Mouse (Mus musculus): ENCODE measurements around the gene Rnd1. TPM values are rescaled to one million over a fixed set of nuclear protein-coding genes. Genes with fewer than 3 reads are reported as not detected.

Gene Rnd1
- total and polyA plus RNA-seq, 2 experiments from 2014 or later: 16.2 to 26.7 TPM

- Histone ChIP-seq H3K4me3 (ENCODE audit: low read length) (no peak overlapping the region), H3K9me3 (ENCODE audit: low read length) (no peaks in the 10 kb centered on the region), H3K27me3 (ENCODE audit: insufficient read depth, low read length) (no peaks in the 10 kb centered on the region), H3K27ac (no peak overlapping the region), H3K36me3 (ENCODE audit: insufficient read depth, low read length) (no peaks in the 10 kb centered on the region), H3K4me2 (ENCODE audit: low read depth, low read length) (no peak overlapping the region), H3K9ac (replicated peaks; ENCODE audit: low read length) (no peak overlapping the region), H3K4me1 (ENCODE audit: insufficient read depth, low read length) (no peaks in the 10 kb centered on the region)
- ATAC-seq (no peak), DNase-seq (ENCODE audit: low spot score) (no peak)
- 9% methylated on average over 7 of the region's 7 CpGs for WGBS
- TF ChIP-seq CTCF (IDR thresholded peaks at IDR 0.05; ENCODE audit: low read depth): no peak
Measured at GRCm38 (mm10) chr15:98622199-98622598, 55.1 kb downstream of the Rnd1 start.

- TF ChIP-seq CTCF (IDR thresholded peaks at IDR 0.05; ENCODE audit: low read depth): peak; percentile 91
- Histone ChIP-seq H3K9me3 (ENCODE audit: low read length) (no peaks in the 10 kb centered on the region), H3K27me3 (ENCODE audit: insufficient read depth, low read length) (no peaks in the 10 kb centered on the region), H3K4me3 (ENCODE audit: low read length) (no peak overlapping the region), H3K4me2 (ENCODE audit: low read depth, low read length) (peak overlapping the region; percentile 11; the same call in 1 of the 2 replicates), H3K36me3 (ENCODE audit: insufficient read depth, low read length) (no peaks in the 10 kb centered on the region), H3K27ac (no peak overlapping the region), H3K4me1 (ENCODE audit: insufficient read depth, low read length) (no peaks in the 10 kb centered on the region), H3K9ac (replicated peaks; ENCODE audit: low read length) (no peak overlapping the region)
- ATAC-seq: peak; percentile 78
- peak; percentile 87 for DNase-seq (ENCODE audit: low spot score)
- WGBS: under 1% methylated on average over 12 of the region's 12 CpGs
Measured at GRCm38 (mm10) chr15:98617176-98617537, 60.1 kb downstream of the Rnd1 start.

- 0 out of 2 replicates have a peak, but pooled peaks have one; percentile 12 for ATAC-seq
- WGBS: 48% methylated on average over 20 of the region's 20 CpGs
- Histone ChIP-seq H3K36me3 (ENCODE audit: insufficient read depth, low read length) (no peaks in the 10 kb centered on the region), H3K4me1 (ENCODE audit: insufficient read depth, low read length) (no peaks in the 10 kb centered on the region), H3K27me3 (ENCODE audit: insufficient read depth, low read length) (no peaks in the 10 kb centered on the region), H3K4me2 (ENCODE audit: low read depth, low read length) (0 out of 2 replicates have a peak overlapping the region, but pooled peaks have one; percentile 11), H3K9ac (replicated peaks; ENCODE audit: low read length) (no peak overlapping the region), H3K27ac (no peak overlapping the region), H3K9me3 (ENCODE audit: low read length) (no peaks in the 10 kb centered on the region), H3K4me3 (ENCODE audit: low read length) (no peak overlapping the region)
- no peak for DNase-seq (ENCODE audit: low spot score)
- no peak for TF ChIP-seq CTCF (IDR thresholded peaks at IDR 0.05; ENCODE audit: low read depth)
Measured at GRCm38 (mm10) chr15:98616362-98617175, 60.7 kb downstream of the Rnd1 start.

GRCm38 (mm10) chr15:98615751-98616150 is 61.5 kb downstream of the Rnd1 start:
- H3K9me3 ChIP-seq (ENCODE audit: low read length): no peaks in the 10 kb centered on the region
- ATAC-seq (no peak), DNase-seq (ENCODE audit: low spot score) (no peak)
- H3K4me1 ChIP-seq (ENCODE audit: insufficient read depth, low read length): no peaks in the 10 kb centered on the region
- no peak overlapping the region for H3K9ac ChIP-seq (replicated peaks; ENCODE audit: low read length)
- H3K27me3 ChIP-seq (ENCODE audit: insufficient read depth, low read length): no peaks in the 10 kb centered on the region
- no peak overlapping the region for H3K4me3 ChIP-seq (ENCODE audit: low read length)
- no peak overlapping the region for H3K4me2 ChIP-seq (ENCODE audit: low read depth, low read length)
- TF ChIP-seq CTCF (IDR thresholded peaks at IDR 0.05; ENCODE audit: low read depth): no peak
- H3K27ac ChIP-seq: no peak overlapping the region
- 60% methylated on average over 6 of the region's 6 CpGs for WGBS
- no peaks in the 10 kb centered on the region for H3K36me3 ChIP-seq (ENCODE audit: insufficient read depth, low read length)

GRCm38 (mm10) chr15:98614971-98615370 is 62.3 kb downstream of the Rnd1 start:
- Histone ChIP-seq H3K27me3 (ENCODE audit: insufficient read depth, low read length) (no peaks in the 10 kb centered on the region), H3K27ac (no peak overlapping the region), H3K4me1 (ENCODE audit: insufficient read depth, low read length) (no peaks in the 10 kb centered on the region), H3K36me3 (ENCODE audit: insufficient read depth, low read length) (no peaks in the 10 kb centered on the region), H3K4me2 (ENCODE audit: low read depth, low read length) (no peak overlapping the region), H3K4me3 (ENCODE audit: low read length) (no peak overlapping the region), H3K9ac (replicated peaks; ENCODE audit: low read length) (no peak overlapping the region), H3K9me3 (ENCODE audit: low read length) (no peaks in the 10 kb centered on the region)
- 38% methylated on average over 6 of the region's 6 CpGs for WGBS
- no peak for TF ChIP-seq CTCF (IDR thresholded peaks at IDR 0.05; ENCODE audit: low read depth)
- peak; percentile 39; the same call in 1 of the 2 replicates for ATAC-seq
- no peak for DNase-seq (ENCODE audit: low spot score)

GRCm38 (mm10) chr15:98614551-98614950 is 62.7 kb downstream of the Rnd1 start:
- ATAC-seq (no peak), DNase-seq (ENCODE audit: low spot score) (peak; percentile 58)
- no peaks in the 10 kb centered on the region for H3K9me3 ChIP-seq (ENCODE audit: low read length)
- no peaks in the 10 kb centered on the region for H3K36me3 ChIP-seq (ENCODE audit: insufficient read depth, low read length)
- 26% methylated on average over 9 of the region's 9 CpGs for WGBS
- no peaks in the 10 kb centered on the region for H3K27me3 ChIP-seq (ENCODE audit: insufficient read depth, low read length)
- H3K9ac ChIP-seq (replicated peaks; ENCODE audit: low read length): no peak overlapping the region
- H3K27ac ChIP-seq: no peak overlapping the region
- no peak overlapping the region for H3K4me2 ChIP-seq (ENCODE audit: low read depth, low read length)
- H3K4me3 ChIP-seq (ENCODE audit: low read length): no peak overlapping the region
- no peaks in the 10 kb centered on the region for H3K4me1 ChIP-seq (ENCODE audit: insufficient read depth, low read length)
- no peak for TF ChIP-seq CTCF (IDR thresholded peaks at IDR 0.05; ENCODE audit: low read depth)

Other genes with a start within 250 kb of the Rnd1 start
- gene Olfr282, start 246.2 kb downstream of the Rnd1 start, total RNA-seq (2014; rRNA removed): not detected in 2 replicates
- not detected in 2 replicates for gene Olfr282, start 246.2 kb downstream of the Rnd1 start, polyA plus RNA-seq (2015; fragmentation: Nextera tagmentation; extraction: Ambion mirVana)
- gene Olfr281, start 224.9 kb downstream of the Rnd1 start, total RNA-seq (2014; rRNA removed): not detected in 2 replicates
- gene Olfr281, start 224.9 kb downstream of the Rnd1 start, polyA plus RNA-seq (2015; fragmentation: Nextera tagmentation; extraction: Ambion mirVana): not detected in 2 replicates
- not detected in 2 replicates for gene OR5BS1P, start 207.6 kb downstream of the Rnd1 start, total RNA-seq (2014; rRNA removed)
- not detected in 2 replicates for gene OR5BS1P, start 207.6 kb downstream of the Rnd1 start, polyA plus RNA-seq (2015; fragmentation: Nextera tagmentation; extraction: Ambion mirVana)
- not detected in 2 replicates for gene Lalba, start 194.7 kb downstream of the Rnd1 start, total RNA-seq (2014; rRNA removed)
- not detected in 2 replicates for gene Lalba, start 194.7 kb downstream of the Rnd1 start, polyA plus RNA-seq (2015; fragmentation: Nextera tagmentation; extraction: Ambion mirVana)
- not detected in 2 replicates for gene Olfr279, start 185.1 kb downstream of the Rnd1 start, total RNA-seq (2014; rRNA removed)
- gene Olfr279, start 185.1 kb downstream of the Rnd1 start, polyA plus RNA-seq (2015; fragmentation: Nextera tagmentation; extraction: Ambion mirVana): not detected in 2 replicates
- 53.3 and 69.6 TPM in 2 replicates for gene Kansl2, start 143.2 kb downstream of the Rnd1 start, total RNA-seq (2014; rRNA removed)
- gene Kansl2, start 143.2 kb downstream of the Rnd1 start, polyA plus RNA-seq (2015; fragmentation: Nextera tagmentation; extraction: Ambion mirVana): 95.1 and 96.8 TPM in 2 replicates
- gene Ccnt1, start 106.5 kb downstream of the Rnd1 start, total RNA-seq (2014; rRNA removed): 31.2 and 42.4 TPM in 2 replicates
- 42.7 and 42.9 TPM in 2 replicates for gene Ccnt1, start 106.5 kb downstream of the Rnd1 start, polyA plus RNA-seq (2015; fragmentation: Nextera tagmentation; extraction: Ambion mirVana)
- not detected in 2 replicates for gene 4930415O20Rik, start 106.5 kb downstream of the Rnd1 start, total RNA-seq (2014; rRNA removed)
- gene 4930415O20Rik, start 106.5 kb downstream of the Rnd1 start, polyA plus RNA-seq (2015; fragmentation: Nextera tagmentation; extraction: Ambion mirVana): not detected in 2 replicates
- gene Adcy6, start 67.4 kb downstream of the Rnd1 start, total RNA-seq (2014; rRNA removed): 35.1 and 43.2 TPM in 2 replicates
- 5.8 and 6.2 TPM in 2 replicates for gene Adcy6, start 67.4 kb downstream of the Rnd1 start, polyA plus RNA-seq (2015; fragmentation: Nextera tagmentation; extraction: Ambion mirVana)
- 166 and 183 TPM in 2 replicates for gene Cacnb3, start 46.6 kb downstream of the Rnd1 start, total RNA-seq (2014; rRNA removed)
- gene Cacnb3, start 46.6 kb downstream of the Rnd1 start, polyA plus RNA-seq (2015; fragmentation: Nextera tagmentation; extraction: Ambion mirVana): 75.0 and 83.1 TPM in 2 replicates
- 52.9 and 68.7 TPM in 2 replicates for gene Ddx23, start 14.6 kb downstream of the Rnd1 start, total RNA-seq (2014; rRNA removed)
- 20.1 and 23.4 TPM in 2 replicates for gene Ddx23, start 14.6 kb downstream of the Rnd1 start, polyA plus RNA-seq (2015; fragmentation: Nextera tagmentation; extraction: Ambion mirVana)
- gene Ccdc65, start 30.7 kb upstream of the Rnd1 start, total RNA-seq (2014; rRNA removed): 2.6 and 3.7 TPM in 2 replicates
- 7.7 and 10.4 TPM in 2 replicates for gene Ccdc65, start 30.7 kb upstream of the Rnd1 start, polyA plus RNA-seq (2015; fragmentation: Nextera tagmentation; extraction: Ambion mirVana)
- gene Fkbp11, start 50.7 kb upstream of the Rnd1 start, total RNA-seq (2014; rRNA removed): 6.4 and 10.6 TPM in 2 replicates
- gene Fkbp11, start 50.7 kb upstream of the Rnd1 start, polyA plus RNA-seq (2015; fragmentation: Nextera tagmentation; extraction: Ambion mirVana): 5.0 and 6.6 TPM in 2 replicates
- 127 TPM in 2 replicates for gene Arf3, start 85.8 kb upstream of the Rnd1 start, total RNA-seq (2014; rRNA removed)
- 80.7 and 92.9 TPM in 2 replicates for gene Arf3, start 85.8 kb upstream of the Rnd1 start, polyA plus RNA-seq (2015; fragmentation: Nextera tagmentation; extraction: Ambion mirVana)
- gene Wnt10b, start 100.7 kb upstream of the Rnd1 start, total RNA-seq (2014; rRNA removed): 1.4 and 4.5 TPM in 2 replicates
- 0.29 TPM in 1 of 2 replicates, not detected in the other for gene Wnt10b, start 100.7 kb upstream of the Rnd1 start, polyA plus RNA-seq (2015; fragmentation: Nextera tagmentation; extraction: Ambion mirVana)
- gene Wnt1, start 112.4 kb upstream of the Rnd1 start, total RNA-seq (2014; rRNA removed): 0.05 TPM in 1 of 2 replicates, not detected in the other
- gene Wnt1, start 112.4 kb upstream of the Rnd1 start, polyA plus RNA-seq (2015; fragmentation: Nextera tagmentation; extraction: Ambion mirVana): 0.52 and 0.59 TPM in 2 replicates
- gene Ddn, start 132.0 kb upstream of the Rnd1 start, total RNA-seq (2014; rRNA removed): 2.7 and 6.5 TPM in 2 replicates
- 0.45 and 0.64 TPM in 2 replicates for gene Ddn, start 132.0 kb upstream of the Rnd1 start, polyA plus RNA-seq (2015; fragmentation: Nextera tagmentation; extraction: Ambion mirVana)
- gene Prkag1, start 154.1 kb upstream of the Rnd1 start, total RNA-seq (2014; rRNA removed): 62.4 and 99.4 TPM in 2 replicates
- gene Prkag1, start 154.1 kb upstream of the Rnd1 start, polyA plus RNA-seq (2015; fragmentation: Nextera tagmentation; extraction: Ambion mirVana): 61.1 and 62.3 TPM in 2 replicates
- gene Kmt2d, start 193.7 kb upstream of the Rnd1 start, total RNA-seq (2014; rRNA removed): 27.7 and 37.8 TPM in 2 replicates
- gene Kmt2d, start 193.7 kb upstream of the Rnd1 start, polyA plus RNA-seq (2015; fragmentation: Nextera tagmentation; extraction: Ambion mirVana): 7.4 and 7.6 TPM in 2 replicates
- 5.8 and 10.2 TPM in 2 replicates for gene Rhebl1, start 217.1 kb upstream of the Rnd1 start, total RNA-seq (2014; rRNA removed)
- 25.7 and 26.7 TPM in 2 replicates for gene Rhebl1, start 217.1 kb upstream of the Rnd1 start, polyA plus RNA-seq (2015; fragmentation: Nextera tagmentation; extraction: Ambion mirVana)
- gene Dhh, start 221.1 kb upstream of the Rnd1 start, total RNA-seq (2014; rRNA removed): 0.29 and 0.68 TPM in 2 replicates
- gene Dhh, start 221.1 kb upstream of the Rnd1 start, polyA plus RNA-seq (2015; fragmentation: Nextera tagmentation; extraction: Ambion mirVana): 0.85 and 1.0 TPM in 2 replicates
- gene Lmbr1l, start 240.8 kb upstream of the Rnd1 start, total RNA-seq (2014; rRNA removed): 28.7 and 51.0 TPM in 2 replicates
- 20.0 and 20.9 TPM in 2 replicates for gene Lmbr1l, start 240.8 kb upstream of the Rnd1 start, polyA plus RNA-seq (2015; fragmentation: Nextera tagmentation; extraction: Ambion mirVana)

All from hindbrain, postnatal 0 days (tissue).